Mouse (Mus musculus) B cell, adult (primary cell): ENCODE data around the gene Cdc6. TPM values are rescaled to one million over a fixed set of nuclear protein-coding genes. Genes with fewer than 3 reads are reported as not detected.

Experiments
- total RNA-seq: library from RNA; stranded (reverse); gene quantifications from 4 replicates; pipeline ENCODE4 v1.2.4, GENCODE M21; 2023; ENCODE audit not compliant: inconsistent age

Cdc6 gene
- 2.3 to 3.0 TPM (median 2.6 TPM) in 4 replicates for total RNA-seq

DNA sequence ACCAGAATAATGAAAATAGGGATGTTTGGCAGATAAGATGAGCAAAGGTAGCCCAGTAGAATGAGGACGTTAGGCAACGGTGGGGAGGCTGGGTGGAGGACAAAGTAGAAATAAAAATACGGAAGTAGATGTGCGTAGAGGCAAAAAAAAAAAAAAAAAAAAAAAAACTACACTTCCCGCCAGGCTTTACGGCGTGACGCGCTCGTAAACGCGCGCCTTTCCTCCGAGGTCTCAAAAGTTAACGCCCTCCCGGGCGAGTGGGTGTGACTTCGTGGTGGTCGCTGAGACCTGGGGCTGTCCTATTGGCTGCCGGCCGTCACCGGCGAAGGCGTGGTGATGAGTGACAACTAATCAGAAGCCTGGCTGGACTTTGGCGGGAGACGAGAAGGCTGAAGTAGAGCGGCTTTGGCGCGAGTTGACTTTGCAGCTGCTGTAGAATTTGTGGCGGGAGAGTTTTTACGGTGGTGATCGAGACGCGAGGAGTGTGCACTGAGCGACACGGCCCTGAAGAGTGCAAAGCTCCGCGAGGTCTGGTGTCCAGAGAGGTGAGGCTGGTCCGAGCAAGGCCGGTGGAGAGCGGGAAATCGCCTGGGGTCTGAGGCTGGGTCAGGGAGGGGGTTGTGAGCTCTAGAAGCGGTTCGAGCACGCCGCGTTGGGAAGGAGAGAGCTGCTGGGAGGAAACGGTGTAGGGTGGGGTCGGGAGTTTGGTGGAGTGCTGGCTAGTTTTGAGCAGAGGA lies at the start of gene Cdc6:
Cdc6 (plus strand) TSS at position 365 of the 737 bp plus-strand sequence.

DNA sequence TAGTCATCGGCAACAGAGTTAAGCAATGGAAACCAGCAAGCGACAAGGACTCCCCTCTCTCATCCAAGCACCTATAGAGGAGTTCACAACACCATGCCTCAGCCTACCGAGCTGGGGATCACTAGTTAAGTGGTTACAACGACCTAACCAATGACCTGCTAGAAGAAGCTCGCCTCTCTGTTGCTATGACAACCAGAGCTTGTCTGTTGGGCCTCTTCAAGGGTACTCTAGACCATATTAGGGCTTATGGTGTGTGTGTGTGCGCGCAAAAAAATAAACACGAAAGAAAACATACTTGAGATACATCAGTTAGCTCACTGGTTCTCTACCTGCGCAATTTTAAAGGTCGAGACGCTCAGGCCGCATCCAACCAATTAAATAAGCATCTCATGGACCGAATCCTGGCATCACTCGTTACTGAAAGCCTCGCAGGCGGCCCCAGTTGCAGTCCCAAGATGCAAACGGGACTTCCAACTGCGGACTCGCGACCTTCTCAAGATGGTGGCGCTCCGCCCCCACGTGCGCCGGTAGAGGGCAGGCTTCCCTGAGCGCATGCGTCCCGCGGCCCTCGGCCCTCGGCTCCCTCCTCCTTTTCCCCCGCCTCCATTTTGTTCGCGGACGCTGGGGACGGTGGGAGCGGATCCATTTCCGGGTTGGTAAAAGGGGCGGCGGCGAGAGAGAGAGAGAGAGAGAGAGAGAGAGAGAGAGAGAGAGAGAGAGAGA lies 44.4 kb upstream of the Cdc6 start, which contains the start of gene Wipf2:
Wipf2 (plus strand) TSS at position 611 of the 723 bp plus-strand sequence.

DNA sequence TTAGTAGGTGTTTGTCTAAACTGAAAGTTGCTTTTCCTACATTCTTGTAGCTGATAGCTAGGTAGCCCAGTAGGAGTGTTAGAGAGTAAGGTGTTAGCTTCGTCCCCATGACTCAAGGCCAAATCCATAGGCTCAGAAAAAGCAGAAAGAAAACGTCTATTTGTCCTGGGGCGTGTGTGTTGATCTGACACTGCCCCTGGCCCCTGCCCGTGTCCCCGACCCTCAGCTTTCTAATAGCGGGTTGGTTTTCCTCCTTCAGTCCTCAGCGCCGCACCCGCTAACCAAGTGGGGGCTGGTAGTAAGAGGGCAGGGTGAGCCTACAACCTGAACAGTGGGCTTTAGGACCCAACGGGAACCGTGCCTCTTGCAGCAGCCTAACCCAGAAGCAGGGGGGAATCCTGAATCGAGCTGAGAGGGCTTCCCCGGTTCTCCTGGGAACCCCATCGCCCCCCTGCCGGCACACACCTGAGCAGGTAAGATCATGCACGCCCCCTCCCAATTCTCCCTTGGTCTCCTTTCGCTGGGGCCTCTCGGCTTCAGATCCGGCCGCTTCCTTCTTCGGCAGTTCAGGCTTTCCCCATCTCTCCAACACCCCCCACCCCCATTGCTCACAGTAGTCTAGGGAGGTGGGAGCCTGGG lies 20.0 kb downstream of the Cdc6 start, which contains the start of gene Rara:
Rara (plus strand) TSS at position 381 of the 639 bp plus-strand sequence.

Other genes starting within 250 kb of the Cdc6 start
- not detected in 4 replicates for gene Gsdma, start 243.4 kb upstream of the Cdc6 start, total RNA-seq
- 74.6 to 80.5 TPM (median 76.7 TPM) in 4 replicates for gene Psmd3, start 225.2 kb upstream of the Cdc6 start, total RNA-seq
- gene Csf3, start 206.5 kb upstream of the Cdc6 start, total RNA-seq: 0.36 TPM in 1 of 4 replicates, not detected in the others
- 85.6 to 113 TPM (median 92.5 TPM) in 4 replicates for gene Med24, start 178.4 kb upstream of the Cdc6 start, total RNA-seq
- 5.6 to 7.6 TPM (median 6.6 TPM) in 4 replicates for gene Thra, start 167.2 kb upstream of the Cdc6 start, total RNA-seq
- gene Nr1d1, start 132.5 kb upstream of the Cdc6 start, total RNA-seq: 1.4 to 1.9 TPM (median 1.7 TPM) in 4 replicates
- 125 to 131 TPM (median 128 TPM) in 4 replicates for gene Msl1, start 112.3 kb upstream of the Cdc6 start, total RNA-seq
- gene Casc3, start 102.9 kb upstream of the Cdc6 start, total RNA-seq: 88.0 to 101 TPM (median 93.5 TPM) in 4 replicates
- gene Rapgefl1, start 71.0 kb upstream of the Cdc6 start, total RNA-seq: 1.3 to 5.0 TPM (median 3.4 TPM) in 4 replicates
- gene Wipf2, start 44.2 kb upstream of the Cdc6 start, total RNA-seq: 38.7 to 46.7 TPM (median 44.6 TPM) in 4 replicates
- 86.9 to 113 TPM (median 104 TPM) in 4 replicates for gene Rara, start 20.0 kb downstream of the Cdc6 start, total RNA-seq
- not detected in 4 replicates for gene Gjd3, start 75.2 kb downstream of the Cdc6 start, total RNA-seq
- gene Top2a, start 116.4 kb downstream of the Cdc6 start, total RNA-seq: 20.2 to 25.9 TPM (median 23.1 TPM) in 4 replicates
- 0.35 to 0.74 TPM (median 0.56 TPM) in 4 replicates for gene Igfbp4, start 133.4 kb downstream of the Cdc6 start, total RNA-seq
- gene Tns4, start 181.5 kb downstream of the Cdc6 start, total RNA-seq: not detected in 4 replicates
- 840 to 873 TPM (median 857 TPM) in 4 replicates for gene Ccr7, start 247.3 kb downstream of the Cdc6 start, total RNA-seq